Mouse (Mus musculus) G1E (cell line): ENCODE measurements around the gene S100a13.

Experiments
- CTCF ChIP-seq: IDR thresholded peaks from 2 replicates; pipeline ENCODE4 v1.5.1; 2012; ENCODE audit warnings: low read depth, low read length, inconsistent platforms, mixed read lengths
- GATA1 ChIP-seq: IDR thresholded peaks from 2 replicates; pipeline ENCODE4 v1.6.1; 2012; ENCODE audit warnings: borderline replicate concordance, low read length, inconsistent platforms, mixed read lengths
- POLR2AphosphoS5 ChIP-seq: IDR thresholded peaks from 2 replicates; pipeline ENCODE4 v1.6.1; 2012; ENCODE audit warnings: low read depth, low read length, inconsistent platforms; ENCODE audit not compliant: insufficient replicate concordance
- TAL1 ChIP-seq: conservative IDR thresholded peaks from 2 replicates; pipeline ENCODE4 v1.6.1; 2012; ENCODE audit warnings: low read depth, low read length, inconsistent platforms, mixed read lengths

- TF ChIP-seq CTCF (no peak), GATA1 (no peak), TAL1 (no peak), POLR2AphosphoS5 (no peak)
Measured at GRCm38 (mm10) chr3:90535446-90535845, 21.2 kb downstream of the S100a13 start.
